Mouse (Mus musculus): Measurements from ENCODE around the gene Cd59a. TPM values are rescaled to one million over a fixed set of nuclear protein-coding genes. Genes with fewer than 3 reads are reported as not detected.

Cd59a gene
- total RNA-seq, 2 experiments from 2014 or later = 16.3 to 22.5 TPM

- no peak for DNase-seq
Measured at GRCm38 (mm10) chr2:104135920-104136319, 40.3 kb downstream of the Cd59a start.

- no peak for DNase-seq
Measured at GRCm38 (mm10) chr2:104142140-104142539, 46.5 kb downstream of the Cd59a start.

- no peak for DNase-seq
Measured at GRCm38 (mm10) chr2:104144004-104144403, 48.4 kb downstream of the Cd59a start.

- DNase-seq = no peak
Measured at GRCm38 (mm10) chr2:104145983-104146382, 50.4 kb downstream of the Cd59a start.

- DNase-seq = no peak
Measured at GRCm38 (mm10) chr2:104147910-104148561, 52.4 kb downstream of the Cd59a start.

GRCm38 (mm10) chr2:104150608-104151397, 55.2 kb downstream of the Cd59a start:
- peak; percentile 47 for DNase-seq

- DNase-seq = no peak
Measured at GRCm38 (mm10) chr2:104153345-104153744, 57.7 kb downstream of the Cd59a start.

- DNase-seq = no peak
Measured at GRCm38 (mm10) chr2:104153876-104154275, 58.3 kb downstream of the Cd59a start.

- no peak for DNase-seq
Measured at GRCm38 (mm10) chr2:104157831-104158230, 62.2 kb downstream of the Cd59a start.

- DNase-seq = no peak
Measured at GRCm38 (mm10) chr2:104163418-104163817, 67.8 kb downstream of the Cd59a start.

GRCm38 (mm10) chr2:104163978-104164487, 68.4 kb downstream of the Cd59a start:
- no peak for DNase-seq

Other genes starting within 250 kb of the Cd59a start
- gene Lmo2, start 137.8 kb upstream of the Cd59a start, total RNA-seq (2021) = 10 to 100 TPM in 1 of 2 experiments, 1 to 10 TPM in 1; 7.0 to 10.6 TPM
- gene Fbxo3, start 68.1 kb upstream of the Cd59a start, total RNA-seq (2021) = 10 to 100 TPM; 41.2 to 44.7 TPM
- not detected for gene 4931422A03Rik, start 67.4 kb upstream of the Cd59a start, total RNA-seq (2021)
- under 1 TPM; 0.33 to 0.59 TPM for gene Gm10912, start 30.0 kb upstream of the Cd59a start, total RNA-seq (2021)
- gene Gm10799, start 27.3 kb upstream of the Cd59a start, total RNA-seq (2021) = not detected
- 1 to 10 TPM; 2.6 to 3.6 TPM for gene Cd59b, start 26.0 kb upstream of the Cd59a start, total RNA-seq (2021)
- 1 to 10 TPM; 1.0 to 1.3 TPM for gene A930018P22Rik, start 27.0 kb downstream of the Cd59a start, total RNA-seq (2021)

All from gastrocnemius, postnatal 25 days (tissue).